Mouse (Mus musculus): ENCODE data around the gene Hsd3b7. TPM values are rescaled to one million over a fixed set of nuclear protein-coding genes. Genes with fewer than 3 reads are reported as not detected.

Gene Hsd3b7
- 1 to 10 TPM; 5.9 to 6.6 TPM for total RNA-seq (2021)
- long read RNA-seq, experiment 1, transcript Hsd3b7-201 (7 exons, 1,828 nt), result major isoform, 5 of 9 reads
- long read RNA-seq, experiment 1, partial matches to known transcripts, result 2 of 9 reads
- long read RNA-seq, experiment 1, other reads (novel, unspliced or antisense), result 1 of 9 reads
- long read RNA-seq, experiment 2, transcript Hsd3b7-201 (7 exons, 1,828 nt), result major isoform, 7 of 11 reads
- long read RNA-seq, experiment 2, partial matches to known transcripts, result 2 of 11 reads
- long read RNA-seq, experiment 2, other reads (novel, unspliced or antisense), result 1 of 11 reads

- DNase-seq (ENCODE audit: low spot score in 2 of 2), result peak; percentile 86 to 89
Observed at GRCm38 (mm10) chr7:127800435-127801009, at the start of gene Hsd3b7. TSS of gene Hsd3b7 (plus strand) at chr7:127800604.

- no peak for DNase-seq (ENCODE audit: low spot score in 2 of 2)
Observed at GRCm38 (mm10) chr7:127751619-127752018, 48.8 kb upstream of the Hsd3b7 start.

GRCm38 (mm10) chr7:127752069-127752468 is 48.3 kb upstream of the Hsd3b7 start:
- DNase-seq (ENCODE audit: low spot score in 2 of 2), result no peak

GRCm38 (mm10) chr7:127753158-127753557 is 47.2 kb upstream of the Hsd3b7 start:
- no peak for DNase-seq (ENCODE audit: low spot score in 2 of 2)

- DNase-seq (ENCODE audit: low spot score in 2 of 2), result no peak
Observed at GRCm38 (mm10) chr7:127753741-127754140, 46.7 kb upstream of the Hsd3b7 start.

- DNase-seq (ENCODE audit: low spot score in 2 of 2), result no peak
Observed at GRCm38 (mm10) chr7:127759716-127760115, 40.7 kb upstream of the Hsd3b7 start.

- no peak for DNase-seq (ENCODE audit: low spot score in 2 of 2)
Observed at GRCm38 (mm10) chr7:127760478-127760877, 39.9 kb upstream of the Hsd3b7 start.

GRCm38 (mm10) chr7:127761026-127761425 is 39.4 kb upstream of the Hsd3b7 start:
- peak; percentile 50 to 69 for DNase-seq (ENCODE audit: low spot score in 2 of 2)

GRCm38 (mm10) chr7:127763642-127764041 is 36.8 kb upstream of the Hsd3b7 start:
- DNase-seq (ENCODE audit: low spot score in 2 of 2), result no peak

- no peak for DNase-seq (ENCODE audit: low spot score in 2 of 2)
Observed at GRCm38 (mm10) chr7:127765756-127766155, 34.6 kb upstream of the Hsd3b7 start.

GRCm38 (mm10) chr7:127766851-127767609 is 33.4 kb upstream of the Hsd3b7 start:
- no peak for DNase-seq (ENCODE audit: low spot score in 2 of 2)

GRCm38 (mm10) chr7:127767671-127768345 is 32.6 kb upstream of the Hsd3b7 start:
- DNase-seq (ENCODE audit: low spot score in 2 of 2), result no peak

- DNase-seq (ENCODE audit: low spot score in 2 of 2), result no peak
Observed at GRCm38 (mm10) chr7:127768346-127768996, 31.9 kb upstream of the Hsd3b7 start.

- DNase-seq (ENCODE audit: low spot score in 2 of 2), result peak; percentile 97 to 99
Observed at GRCm38 (mm10) chr7:127768997-127769593, 31.3 kb upstream of the Hsd3b7 start.

- peak; percentile 85 to 88 for DNase-seq (ENCODE audit: low spot score in 2 of 2)
Observed at GRCm38 (mm10) chr7:127769651-127770038, 30.8 kb upstream of the Hsd3b7 start, which contains the start of gene Orai3. TSS of gene Orai3 (plus strand) at chr7:127769815.

- DNase-seq (ENCODE audit: low spot score in 2 of 2), result no peak
Observed at GRCm38 (mm10) chr7:127770039-127770905, 30.1 kb upstream of the Hsd3b7 start.

GRCm38 (mm10) chr7:127771262-127771661 is 29.1 kb upstream of the Hsd3b7 start:
- peak; percentile 48 to 68 for DNase-seq (ENCODE audit: low spot score in 2 of 2)

GRCm38 (mm10) chr7:127772080-127772479 is 28.3 kb upstream of the Hsd3b7 start:
- DNase-seq (ENCODE audit: low spot score in 2 of 2), result no peak

GRCm38 (mm10) chr7:127772557-127772956 is 27.8 kb upstream of the Hsd3b7 start:
- DNase-seq (ENCODE audit: low spot score in 2 of 2), result no peak
